Mouse (Mus musculus): ENCODE data around the gene Tcf3.
A peak's percentile ranks its signal among the peaks of the same experiment; 100 is the strongest.

The Tcf3 gene

DNA sequence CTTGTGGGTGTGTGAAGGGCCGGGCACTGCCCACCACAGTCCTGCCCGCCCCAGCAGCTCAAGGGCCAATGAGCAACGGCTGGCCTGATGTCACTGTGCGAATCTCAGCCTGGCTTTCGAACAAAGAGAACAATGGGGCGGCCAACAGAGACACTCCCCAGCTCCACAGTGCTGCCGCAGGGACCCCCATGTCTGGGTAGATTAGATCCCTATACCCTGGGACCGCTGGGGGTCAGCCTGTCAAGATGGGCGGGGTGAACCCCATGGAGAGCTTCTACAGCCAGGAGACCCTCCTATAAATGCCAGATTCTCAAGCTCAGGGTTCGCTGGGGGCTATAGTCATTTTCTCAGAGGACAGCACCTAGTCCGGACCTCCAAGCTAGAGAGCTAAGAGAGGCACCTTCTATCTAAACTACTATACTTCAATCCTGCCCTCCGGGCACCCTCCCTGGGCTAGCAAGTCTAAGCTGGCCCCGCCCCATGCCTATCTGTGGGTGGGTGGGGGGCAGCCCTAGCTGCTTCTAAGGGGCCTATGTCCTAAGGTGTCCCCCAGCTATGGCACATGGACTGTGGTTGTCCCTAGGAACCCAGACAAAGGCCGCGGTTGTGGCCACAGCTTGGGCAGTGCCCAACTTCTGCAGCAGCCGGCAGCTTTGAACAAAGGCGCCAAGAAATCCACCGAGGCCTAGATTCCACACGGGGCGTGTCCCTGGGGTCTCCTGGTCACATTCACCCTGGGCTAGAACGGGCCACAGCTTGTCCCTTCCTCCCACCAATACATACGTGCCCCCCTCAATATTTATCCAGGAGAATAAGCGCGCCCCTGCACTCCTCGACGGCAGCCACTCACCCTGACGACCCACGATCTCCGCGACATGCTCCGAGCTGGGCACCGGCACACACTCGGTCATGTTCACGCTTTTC is 47.4 kb downstream of the Tcf3 start:
- no peak for DNase-seq (ENCODE audit: low spot score)

DNA sequence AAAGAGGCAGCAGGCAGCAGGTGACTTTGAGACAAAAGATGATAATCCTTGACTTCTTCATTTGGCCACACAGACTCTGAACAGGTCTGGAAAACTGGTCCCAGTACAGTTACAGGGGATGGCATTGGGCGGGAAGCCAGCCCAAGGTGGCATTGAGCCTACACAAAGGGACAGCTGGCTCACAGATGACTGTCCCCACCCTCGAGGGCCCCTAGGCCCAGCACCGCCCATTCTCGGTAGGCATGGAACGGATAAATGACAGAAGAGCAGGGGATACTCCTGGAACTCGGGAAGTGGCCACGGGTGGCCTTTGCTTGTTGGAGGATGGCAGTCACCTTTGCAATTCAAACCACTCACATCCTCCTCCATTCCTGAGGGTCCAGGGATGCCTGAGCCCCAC is 48.1 kb downstream of the Tcf3 start:
- peak; percentile 62 for DNase-seq (ENCODE audit: low spot score)

DNA sequence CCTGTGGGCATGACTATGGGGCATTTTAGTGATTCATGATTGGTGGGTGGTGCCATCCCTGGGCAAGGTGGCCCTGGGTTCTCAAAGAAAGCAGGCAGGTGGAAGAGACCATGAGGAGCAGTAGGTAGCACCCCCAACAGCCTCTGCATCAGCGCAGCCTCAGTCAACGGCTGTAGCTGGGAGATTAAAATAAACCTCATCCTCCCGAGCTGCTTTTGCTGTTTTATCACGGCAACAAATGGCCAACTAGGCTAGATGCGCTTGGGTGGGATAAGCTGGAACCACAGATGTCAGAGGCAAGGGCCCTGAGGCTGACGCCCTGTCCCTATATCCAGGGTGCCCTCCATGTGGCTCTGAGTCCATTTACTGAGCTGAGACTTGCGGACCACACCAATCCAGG is 48.7 kb downstream of the Tcf3 start:
- no peak for DNase-seq (ENCODE audit: low spot score)

DNA sequence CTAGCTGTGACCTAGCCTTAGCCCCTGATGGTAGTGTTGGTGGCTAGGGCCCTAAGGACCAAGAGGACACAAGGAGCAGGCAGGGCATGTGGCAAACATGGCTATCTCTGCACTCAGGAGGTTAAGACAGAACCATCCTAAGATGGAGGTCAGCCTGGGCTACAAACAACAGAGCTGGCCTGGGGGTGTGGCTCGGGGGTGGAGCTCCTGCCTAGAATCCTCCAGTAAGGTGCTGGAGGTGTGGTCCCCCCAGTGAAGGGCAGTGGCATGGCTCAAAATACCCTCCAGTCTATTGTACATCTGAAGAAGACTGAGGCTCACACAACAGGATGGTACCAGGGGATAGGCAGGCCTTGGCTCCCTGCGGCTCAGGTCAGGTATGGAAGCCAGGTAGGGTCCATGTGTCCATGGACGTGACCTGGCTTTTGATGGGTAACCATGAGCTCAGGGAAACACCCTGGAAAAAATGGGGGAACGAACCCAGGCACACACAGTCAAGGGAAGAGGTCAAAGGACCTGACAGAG is 49.3 kb downstream of the Tcf3 start:
- no peak for DNase-seq (ENCODE audit: low spot score)

DNA sequence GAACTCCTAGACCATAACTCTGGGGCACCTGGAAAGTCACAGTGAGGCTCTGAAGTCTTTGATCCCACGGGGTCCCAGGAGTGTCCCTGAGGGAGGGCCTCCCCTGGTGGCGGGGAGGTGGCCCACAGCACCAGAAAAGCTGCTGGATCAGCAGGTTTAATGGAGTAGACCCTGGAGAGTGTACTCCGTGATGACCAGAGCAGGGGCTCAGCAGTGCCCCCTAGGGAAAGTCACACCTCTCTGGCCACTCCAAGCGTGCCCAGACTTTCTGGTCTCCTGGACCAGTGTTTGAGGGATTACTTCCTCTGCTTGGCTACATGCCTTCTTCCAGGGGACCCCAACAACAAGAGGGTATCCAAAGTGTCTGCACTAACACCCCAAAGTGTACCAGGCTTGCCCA is 50.0 kb downstream of the Tcf3 start:
- DNase-seq (ENCODE audit: low spot score) = no peak

DNA sequence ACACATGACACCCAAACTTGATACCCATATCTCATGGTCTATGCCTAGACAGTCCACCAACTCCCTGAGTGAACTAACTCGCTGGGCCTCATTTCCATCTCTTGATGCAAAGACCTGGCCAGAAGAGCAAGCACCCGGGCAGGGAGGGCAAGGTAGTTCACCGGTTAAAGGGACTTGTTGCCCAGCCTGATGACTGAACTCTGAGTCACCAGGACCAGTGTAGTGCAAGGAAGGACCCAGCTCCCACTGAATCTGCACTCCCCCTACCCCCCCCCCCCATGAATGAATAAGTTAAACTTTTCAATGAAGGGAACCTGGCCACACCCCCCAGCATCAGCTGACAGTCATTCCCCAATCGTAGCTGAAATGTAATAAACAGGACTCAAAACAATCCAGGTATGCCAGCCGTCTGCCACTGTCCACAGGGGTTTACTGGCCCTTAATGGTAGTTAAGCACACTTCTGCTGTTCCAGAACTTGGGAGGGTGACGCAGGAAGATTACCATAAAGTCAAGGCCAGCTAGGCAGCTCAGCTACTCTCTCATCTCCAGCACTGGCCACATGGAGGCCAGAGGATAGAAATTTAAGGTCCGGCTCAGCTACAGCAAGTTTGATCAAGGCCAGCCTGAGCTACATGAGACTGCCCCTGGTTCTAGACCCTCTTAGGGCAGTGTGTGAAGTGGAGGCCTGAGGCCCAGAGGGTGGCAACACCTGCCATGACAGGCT is 50.6 kb downstream of the Tcf3 start:
- DNase-seq (ENCODE audit: low spot score) = no peak

DNA sequence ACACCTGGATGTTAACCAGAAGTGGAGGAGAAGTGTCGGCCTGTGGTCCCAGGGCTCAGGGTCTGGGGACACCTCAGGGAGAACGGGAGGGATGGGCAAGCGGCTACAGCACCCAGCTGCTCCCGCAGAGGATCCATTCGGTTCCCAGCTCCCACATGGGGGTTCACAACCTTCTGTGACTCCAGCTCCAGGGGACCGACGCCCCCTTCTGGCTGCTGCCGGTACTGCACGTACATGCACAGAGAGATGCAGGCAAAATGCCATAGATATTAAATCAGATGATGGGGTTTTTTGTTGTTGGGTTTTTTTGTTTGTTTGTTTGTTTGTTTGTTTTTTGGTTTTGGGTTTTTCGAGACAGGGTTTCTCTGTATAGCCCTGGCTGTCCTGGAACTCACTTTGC is 55.7 kb downstream of the Tcf3 start:
- peak; percentile 86 for DNase-seq (ENCODE audit: low spot score)

DNA sequence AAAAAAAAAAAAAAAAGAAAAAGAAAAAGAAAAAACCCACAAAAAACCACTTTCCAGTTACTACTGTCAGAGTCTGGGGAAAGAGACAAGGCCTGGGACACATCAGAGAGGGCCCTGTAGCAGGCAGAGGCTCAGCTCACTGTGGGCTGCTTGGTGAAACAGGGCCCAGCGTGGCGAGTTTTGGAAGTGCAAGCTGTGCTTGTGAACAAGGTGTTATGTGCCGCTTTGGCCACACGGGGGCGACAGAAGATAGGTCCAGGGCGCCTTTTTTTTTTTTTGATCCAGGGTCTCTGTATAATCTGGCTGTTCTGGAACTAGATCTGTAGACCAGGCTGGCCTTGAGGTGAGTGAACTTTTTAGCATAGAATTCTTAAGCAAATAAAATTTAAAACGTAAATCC is 57.3 kb downstream of the Tcf3 start:
- peak; percentile 97 for DNase-seq (ENCODE audit: low spot score)

DNA sequence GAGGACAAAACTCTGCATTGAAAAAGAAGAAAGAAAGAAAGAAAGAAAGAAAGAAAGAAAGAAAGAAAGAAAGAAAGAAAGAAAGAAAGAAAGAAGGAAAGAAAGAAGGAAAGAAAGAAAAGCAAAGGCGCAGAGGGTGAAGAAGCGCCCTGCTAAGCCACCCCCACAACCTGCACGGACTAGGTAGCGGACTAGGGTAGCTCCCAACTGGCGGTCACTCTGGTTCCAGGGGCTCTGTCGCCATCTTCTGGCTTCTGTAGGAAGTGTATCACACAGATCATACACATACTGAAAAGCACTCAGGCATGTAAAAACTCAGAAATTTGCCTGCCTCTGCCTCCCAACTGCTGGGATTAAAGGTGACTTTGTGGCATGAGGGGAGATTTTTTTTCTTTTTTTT is 59.4 kb downstream of the Tcf3 start:
- peak; percentile 83 for DNase-seq (ENCODE audit: low spot score)

DNA sequence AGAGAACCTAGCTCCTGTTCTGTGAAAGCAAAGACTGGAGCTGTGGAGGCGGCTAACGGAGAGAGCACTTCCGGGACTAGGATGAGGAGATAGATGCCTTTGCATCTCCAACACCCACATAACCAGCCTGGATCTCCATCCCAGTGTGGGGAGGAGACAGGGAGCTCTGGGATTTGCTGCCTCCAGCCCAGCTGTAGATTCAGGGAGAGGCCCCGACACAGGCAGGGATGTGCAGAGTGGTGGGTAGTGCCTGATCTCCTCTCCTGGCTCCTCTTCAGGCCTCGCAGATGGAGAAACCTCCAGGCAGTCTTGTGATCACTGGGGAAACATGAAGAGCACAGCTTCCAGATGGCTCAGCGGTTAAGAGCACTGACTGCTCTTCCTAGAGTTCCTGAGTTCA is 60.7 kb downstream of the Tcf3 start:
- no peak for DNase-seq (ENCODE audit: low spot score)

DNA sequence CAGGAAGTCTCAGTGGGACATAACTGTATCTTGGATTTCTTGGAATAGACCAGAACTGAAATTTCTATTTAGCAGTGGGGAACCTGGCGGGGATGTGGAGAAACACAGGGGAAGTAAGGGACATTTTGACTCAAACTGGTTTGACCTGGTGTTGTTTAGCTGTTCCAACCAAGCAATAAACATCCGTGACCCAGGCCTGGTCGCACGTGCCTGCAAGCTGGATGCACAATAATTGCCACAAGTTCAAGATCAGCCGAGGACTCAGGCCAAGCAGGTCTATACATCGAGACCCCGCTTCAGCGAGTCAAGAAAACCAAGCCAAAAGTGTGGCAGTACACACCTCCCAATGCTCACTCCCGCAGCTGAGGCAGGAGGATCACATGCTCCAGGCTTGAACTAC is 61.5 kb downstream of the Tcf3 start:
- DNase-seq (ENCODE audit: low spot score) = no peak

DNA sequence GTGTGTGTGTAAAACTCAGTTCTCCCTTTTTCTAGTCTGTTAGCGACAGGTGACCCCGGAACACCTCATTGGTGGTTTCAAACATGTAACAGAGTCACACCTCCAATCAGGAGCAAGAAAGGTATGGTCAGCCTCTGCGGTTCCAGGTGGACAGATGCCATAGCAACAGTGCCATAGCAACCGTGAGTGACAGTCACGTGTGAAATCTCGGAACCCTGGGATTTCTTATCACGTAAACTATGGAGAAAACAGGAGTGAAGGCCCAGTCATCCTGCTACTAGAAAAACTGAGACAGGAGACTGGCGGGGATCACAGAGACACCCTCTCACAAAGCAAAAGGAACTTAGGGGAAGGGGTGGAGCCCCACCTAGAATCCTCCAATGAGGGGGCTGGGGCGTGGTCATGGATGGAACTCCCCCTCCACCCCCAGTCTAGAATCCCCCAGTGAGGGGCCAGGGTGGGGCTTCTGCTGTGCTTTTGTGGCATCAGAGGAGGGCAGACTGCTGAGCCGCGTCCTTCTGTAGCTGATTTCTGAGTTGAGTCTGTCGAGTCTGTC is 62.0 kb downstream of the Tcf3 start:
- DNase-seq (ENCODE audit: low spot score) = peak; percentile 69

DNA sequence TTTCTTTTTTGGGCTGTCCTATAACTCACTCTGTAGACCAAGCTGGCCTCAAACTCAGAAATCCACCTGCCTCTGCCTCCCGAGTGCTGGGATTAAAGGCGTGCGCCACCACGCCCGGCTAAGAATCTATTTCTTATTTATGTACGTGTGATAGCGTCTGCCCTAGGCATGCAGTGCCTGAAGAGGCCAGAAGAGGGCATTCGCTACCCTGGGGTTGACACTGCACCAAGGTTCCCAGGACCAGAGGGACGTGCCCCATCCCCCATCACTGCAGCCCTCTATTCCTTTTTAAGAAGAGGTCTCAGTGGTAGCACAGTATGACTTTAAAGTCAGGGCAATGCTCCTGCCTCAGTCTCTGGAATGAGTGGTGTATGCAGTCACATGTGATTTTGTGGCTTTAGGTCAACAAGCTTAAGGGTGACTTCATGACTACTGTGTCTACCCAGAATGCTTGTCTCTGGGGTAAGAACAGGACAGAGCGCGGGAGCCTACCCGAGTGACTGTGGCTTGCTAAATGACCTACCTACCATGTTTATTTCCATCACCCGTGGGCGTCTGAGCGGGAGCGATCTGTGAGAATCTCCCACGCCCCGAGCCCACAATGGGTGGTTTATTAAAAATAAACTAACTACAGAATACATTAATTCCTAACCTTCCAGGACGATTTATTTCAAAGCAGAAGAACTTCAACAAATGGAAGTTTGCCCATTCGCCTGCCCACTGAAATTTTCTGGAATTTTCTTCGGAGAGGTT is 63.3 kb downstream of the Tcf3 start:
- DNase-seq (ENCODE audit: low spot score) = no peak

DNA sequence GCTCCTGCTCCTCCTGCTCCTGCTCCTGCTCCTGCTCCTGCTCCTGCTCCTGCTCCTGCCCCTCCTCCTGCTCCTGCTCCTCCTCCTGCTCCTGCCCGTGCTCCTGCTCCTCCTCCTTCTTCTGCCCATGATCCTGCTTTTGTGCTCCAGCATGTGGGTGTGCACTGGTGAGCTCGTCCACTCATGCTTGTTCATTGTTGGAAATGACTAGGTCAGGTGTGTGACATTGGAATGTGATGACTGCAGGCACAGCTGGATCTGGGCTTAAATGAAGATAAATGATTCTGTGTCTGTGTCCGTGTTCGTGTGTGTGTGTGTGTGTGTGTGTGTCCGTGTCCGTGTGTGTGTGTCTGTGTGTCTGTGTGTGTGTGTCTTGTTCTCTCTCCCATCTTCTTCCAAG is 65.1 kb downstream of the Tcf3 start:
- no peak for DNase-seq (ENCODE audit: low spot score)

DNA sequence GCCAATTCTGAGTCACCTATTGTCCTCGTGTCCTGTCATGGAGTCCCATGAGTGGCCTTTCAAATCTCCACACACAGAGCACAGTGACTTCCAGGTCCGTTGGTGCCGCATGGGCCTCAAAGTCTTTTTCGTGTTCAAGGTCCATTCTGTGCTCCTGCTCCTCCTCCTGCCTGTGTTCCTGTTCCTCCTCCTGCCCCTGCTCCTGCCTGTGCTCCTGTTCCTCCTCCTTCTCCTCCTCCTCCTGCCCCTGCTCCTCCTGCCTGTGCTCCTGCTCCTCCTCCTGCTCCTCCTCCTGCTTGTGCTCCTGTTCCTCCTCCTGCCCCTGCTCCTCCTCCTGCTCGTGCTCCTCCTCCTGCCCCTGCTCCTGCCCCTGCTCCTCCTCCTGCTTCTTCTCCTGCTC is 65.5 kb downstream of the Tcf3 start:
- DNase-seq (ENCODE audit: low spot score) = no peak

DNA sequence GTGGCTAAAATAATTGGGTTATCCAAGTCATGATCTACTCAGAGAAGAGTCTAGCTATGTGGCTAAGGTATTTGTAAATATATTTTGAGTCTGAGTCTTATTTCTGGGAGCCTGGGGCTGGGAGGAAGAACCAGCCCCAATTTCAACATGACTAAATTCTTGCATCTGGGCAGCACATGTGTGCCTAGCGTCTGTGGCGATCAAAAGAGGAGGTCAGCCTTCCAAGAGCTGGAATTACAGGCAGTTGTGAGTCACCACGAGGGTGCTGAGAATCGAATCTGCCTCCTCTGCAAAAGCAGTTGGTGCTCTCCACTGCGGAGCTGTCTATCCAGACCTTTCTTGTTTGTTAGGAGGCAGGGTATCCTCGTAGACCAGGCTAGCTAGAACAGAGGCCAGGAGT is 67.7 kb downstream of the Tcf3 start:
- no peak for DNase-seq (ENCODE audit: low spot score)

DNA sequence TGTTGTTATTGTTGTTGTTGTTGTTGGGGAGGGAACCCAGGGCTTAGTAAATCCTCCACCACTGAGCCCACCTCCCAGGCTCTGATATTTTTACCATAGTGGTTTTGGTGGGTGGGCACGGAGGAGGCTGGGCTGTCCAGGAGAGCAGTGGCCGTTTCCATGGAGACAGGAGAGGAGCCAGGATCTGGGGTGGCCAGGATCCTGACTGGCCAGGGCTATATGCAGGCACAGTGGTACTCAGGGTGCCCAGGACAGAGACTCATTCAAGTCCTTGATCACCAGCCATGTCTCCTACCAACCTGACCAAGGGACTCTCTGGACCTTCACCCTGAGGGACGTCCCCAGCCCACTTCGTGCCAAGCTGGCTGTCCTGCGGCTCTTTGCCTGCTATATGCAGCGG is 69.7 kb downstream of the Tcf3 start:
- DNase-seq (ENCODE audit: low spot score) = no peak
